Mouse (Mus musculus) hindbrain, embryonic 14.5 days (tissue): ENCODE measurements around the gene Cpn1. TPM values are rescaled to one million over a fixed set of nuclear protein-coding genes. Genes with fewer than 3 reads are reported as not detected.

Experiments used
- ATAC-seq: fragments of 200-750 bp; cut with Nextera tagmentation; 2 replicates; pipeline ENCODE4 v1.8.0; 2017; ENCODE audit warnings: moderate number of reproducible peaks, mild to moderate bottlenecking, moderate TSS enrichment, moderate library complexity; ENCODE audit not compliant: low FRiP score
- DNase-seq: peaks from one replicate; pipeline ENCODE4 v3.0.0-alpha.2; 2015; ENCODE audit warnings: low spot score
- H3K27ac ChIP-seq: fragments of 300-500 bp; sonication (generic); 2 replicates; pipeline ENCODE4 v1.5.1; 2014; ENCODE audit warnings: mild to moderate bottlenecking, moderate library complexity
- H3K27me3 ChIP-seq: fragments of 300-500 bp; sonication (generic); 2 replicates; pipeline ENCODE4 v1.6.1; 2014; ENCODE audit warnings: mild to moderate bottlenecking, low read length, mixed read lengths; ENCODE audit not compliant: control insufficient read depth, insufficient read depth
- H3K36me3 ChIP-seq: fragments of 300-500 bp; sonication (generic); replicated peaks from 2 replicates; pipeline ENCODE4 v1.6.1; 2014; ENCODE audit not compliant: control insufficient read depth, insufficient read depth
- H3K4me1 ChIP-seq: fragments of 300-500 bp; sonication (generic); replicated peaks from 2 replicates; pipeline ENCODE4 v1.6.1; 2014; ENCODE audit warnings: antibody characterized with exemption, low read length, mixed read lengths; ENCODE audit not compliant: control insufficient read depth, insufficient read depth
- H3K4me2 ChIP-seq: fragments of 300-500 bp; sonication (generic); replicated peaks from 2 replicates; pipeline ENCODE4 v1.6.1; 2014; ENCODE audit warnings: mild to moderate bottlenecking, moderate library complexity
- H3K4me3 ChIP-seq: fragments of 300-500 bp; sonication (generic); replicated peaks from 2 replicates; pipeline ENCODE4 v1.5.1; 2014; ENCODE audit warnings: mild to moderate bottlenecking, low read length
- H3K9ac ChIP-seq: fragments of 300-500 bp; sonication (generic); 2 replicates; pipeline ENCODE4 v1.6.1; 2014
- H3K9me3 ChIP-seq: fragments of 300-500 bp; sonication (generic); 2 replicates; pipeline ENCODE4 v1.6.1; 2016; ENCODE audit warnings: low read length; ENCODE audit not compliant: control insufficient read depth
- WGBS: fragments of 180-500 bp; shearing (Covaris S2); extraction: QIAGEN DNeasy Blood & Tissue Kit; methylation state at CpG from one replicate; pipeline ENCODE4 v1.1.7; 2014; 5-methylcytosine and 5-hydroxymethylcytosine counted together
- polyA plus RNA-seq: library from polyadenylated mRNA; unstranded; fragments of >200 nt; fragmentation: Nextera tagmentation; extraction: Ambion mirVana; gene quantifications from 2 replicates; pipeline ENCODE4 v1.2.1, GENCODE M21; 2014

Cpn1 gene
- polyA plus RNA-seq, 1 experiment from 2014 or later, result 0.20 TPM

DNA sequence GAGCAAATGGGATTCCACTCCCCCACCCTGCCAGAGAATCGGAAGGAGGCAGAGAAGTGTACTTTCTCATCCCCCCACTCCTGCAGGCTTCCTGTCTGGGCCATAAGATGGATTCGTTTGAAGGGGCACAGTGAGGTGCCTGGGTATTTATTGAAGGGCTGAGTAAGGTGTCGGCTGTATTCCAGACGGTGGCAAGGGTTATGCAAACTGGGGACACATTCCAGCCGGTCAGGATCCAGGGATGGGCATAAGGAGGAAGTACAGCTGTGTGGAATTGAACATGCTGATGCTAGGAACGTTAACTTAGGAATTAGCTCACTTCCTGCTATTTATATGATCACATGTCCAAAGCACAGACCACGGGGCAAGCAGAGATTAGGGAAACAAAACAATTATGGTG, 56.0 kb downstream of the Cpn1 start:
- ATAC-seq (no peak), DNase-seq (no peak)

DNA sequence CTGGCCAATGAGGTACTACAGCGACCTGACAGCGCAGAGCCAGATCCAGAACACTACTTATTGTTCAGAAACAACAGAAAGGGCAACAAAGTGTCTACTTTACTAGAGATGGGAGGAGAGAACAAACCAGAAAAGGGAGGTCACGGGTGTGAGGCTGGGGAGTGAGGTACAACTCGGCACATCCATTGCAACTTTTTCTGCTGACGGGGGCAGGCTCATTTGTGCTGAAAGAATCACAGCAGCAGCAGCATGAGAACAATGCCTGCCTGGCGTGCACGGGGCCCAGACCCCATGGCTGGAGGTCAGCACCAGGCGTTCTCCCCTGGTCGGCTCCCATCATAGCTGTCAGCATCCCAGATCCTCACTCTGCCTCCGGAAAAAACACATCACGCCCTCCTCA, 56.5 kb downstream of the Cpn1 start:
- H3K4me3 ChIP-seq, result no peak overlapping the region
- DNase-seq (no peak), ATAC-seq (no peak)
- no peaks in the 10 kb centered on the region for H3K27me3 ChIP-seq
- WGBS, result 14% methylated on average over 11 of the region's 11 CpGs
- H3K9ac ChIP-seq, result no peak overlapping the region
- H3K4me2 ChIP-seq, result no peak overlapping the region
- peaks cover 9% of the 10 kb centered on the region; the same call in 1 of the 2 replicates for H3K4me1 ChIP-seq
- no peaks in the 10 kb centered on the region for H3K36me3 ChIP-seq
- H3K9me3 ChIP-seq, result no peaks in the 10 kb centered on the region
- H3K27ac ChIP-seq, result no peak overlapping the region

More for the DNA sequence above, 56.0 kb downstream of the Cpn1 start:
- Histone ChIP-seq H3K27ac (no peak overlapping the region), H3K4me1 (peaks cover 9% of the 10 kb centered on the region; the same call in 1 of the 2 replicates), H3K27me3 (no peaks in the 10 kb centered on the region), H3K9ac (no peak overlapping the region), H3K4me3 (no peak overlapping the region), H3K4me2 (no peak overlapping the region), H3K9me3 (no peaks in the 10 kb centered on the region), H3K36me3 (no peaks in the 10 kb centered on the region)
- WGBS, result 36% methylated on average over 7 of the region's 7 CpGs

DNA sequence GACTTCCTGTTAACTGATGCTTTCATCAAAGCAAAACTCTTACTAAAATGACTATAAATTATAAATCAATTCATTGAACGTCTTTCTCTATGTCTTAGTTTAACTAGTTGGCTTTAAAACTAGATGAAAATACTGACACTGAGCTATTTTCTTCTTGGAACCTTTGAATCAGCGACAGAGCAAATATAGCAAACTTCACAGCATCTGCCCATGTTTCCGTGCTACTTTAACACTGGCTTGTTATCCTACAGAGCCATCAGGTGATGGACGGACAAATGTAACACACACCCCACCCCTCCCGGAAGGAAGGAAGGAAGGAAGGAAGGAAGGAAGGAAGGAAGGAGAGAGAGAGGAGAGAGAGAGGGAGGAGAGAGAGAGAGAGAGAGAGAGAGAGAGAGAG, 58.4 kb downstream of the Cpn1 start:
- no peak for ATAC-seq

DNA sequence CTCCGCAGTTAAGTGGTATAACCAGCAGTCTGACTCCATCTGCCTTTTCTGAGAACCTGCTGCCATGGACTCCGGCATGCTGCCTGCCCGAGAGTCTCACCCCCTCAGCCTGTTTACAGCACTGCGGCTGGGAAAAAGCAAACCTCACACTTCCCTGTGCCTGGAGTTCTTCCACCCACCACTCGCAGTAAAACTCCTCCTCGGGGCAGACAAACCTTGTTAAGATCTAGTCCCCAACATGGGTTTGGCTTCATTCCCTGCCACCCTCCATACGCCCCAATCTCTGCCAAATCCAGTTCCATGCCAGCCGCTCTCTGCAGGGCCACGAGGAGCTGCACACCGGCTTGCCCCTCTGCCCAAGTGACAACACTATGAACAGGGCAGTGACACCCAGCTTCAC, 59.3 kb downstream of the Cpn1 start:
- Histone ChIP-seq H3K27me3 (no peaks in the 10 kb centered on the region), H3K9ac (no peak overlapping the region), H3K4me3 (no peak overlapping the region), H3K4me2 (no peak overlapping the region), H3K9me3 (no peaks in the 10 kb centered on the region), H3K36me3 (no peaks in the 10 kb centered on the region), H3K4me1 (peaks cover 9% of the 10 kb centered on the region; the same call in 1 of the 2 replicates), H3K27ac (no peak overlapping the region)
- 74% methylated on average over 10 of the region's 10 CpGs for WGBS
- ATAC-seq (no peak), DNase-seq (no peak)

More for the DNA sequence above, 58.4 kb downstream of the Cpn1 start:
- Histone ChIP-seq H3K4me1 (peaks cover 9% of the 10 kb centered on the region; the same call in 1 of the 2 replicates), H3K9me3 (no peaks in the 10 kb centered on the region), H3K4me3 (no peak overlapping the region), H3K36me3 (no peaks in the 10 kb centered on the region), H3K27me3 (no peaks in the 10 kb centered on the region), H3K4me2 (no peak overlapping the region), H3K9ac (no peak overlapping the region), H3K27ac (no peak overlapping the region)
- DNase-seq, result no peak
- 83% methylated on average over 5 of the region's 5 CpGs for WGBS

DNA sequence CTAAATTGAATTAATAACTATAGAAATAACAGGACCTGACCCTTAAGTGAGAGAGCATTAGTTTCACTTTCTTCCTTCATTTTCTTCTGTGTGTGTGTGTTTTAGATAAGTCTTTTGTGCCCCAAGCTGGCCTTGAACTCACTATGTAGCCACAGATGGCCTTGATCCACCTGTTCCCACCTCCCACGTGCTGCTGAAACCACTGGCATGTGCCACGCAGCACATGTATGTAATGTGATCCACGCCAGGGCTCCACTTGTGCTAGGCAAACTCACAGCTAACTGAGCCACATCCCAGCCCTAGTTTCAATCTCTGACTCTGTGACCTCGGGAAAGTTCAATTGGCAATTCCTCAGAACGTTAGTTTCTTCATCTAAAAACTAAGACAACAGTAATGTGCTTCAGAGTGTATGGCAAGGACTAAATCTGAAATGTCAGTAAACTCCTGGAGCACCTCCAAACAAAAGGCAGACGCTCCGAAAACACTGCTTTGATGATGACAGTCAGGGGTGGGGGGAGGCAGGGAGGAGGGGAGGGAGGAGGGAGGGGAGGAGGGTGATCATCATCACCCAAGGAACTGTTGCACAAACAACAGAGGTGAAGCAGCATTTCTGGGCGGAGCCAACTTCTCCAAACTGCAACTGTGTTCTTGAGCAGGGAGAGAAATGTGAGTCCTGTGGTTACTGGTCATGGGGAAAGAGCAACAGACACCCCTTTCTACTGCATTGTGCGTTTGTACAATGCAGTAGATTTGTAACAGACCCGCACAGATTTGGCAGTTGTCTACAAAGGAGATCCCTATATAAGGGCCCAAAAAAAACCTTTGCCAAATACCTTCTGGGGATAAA, 60.0 kb downstream of the Cpn1 start:
- Histone ChIP-seq H3K27me3 (no peaks in the 10 kb centered on the region), H3K36me3 (no peaks in the 10 kb centered on the region), H3K9me3 (no peaks in the 10 kb centered on the region), H3K27ac (no peak overlapping the region), H3K4me3 (no peak overlapping the region), H3K4me1 (peaks cover 9% of the 10 kb centered on the region; the same call in 1 of the 2 replicates), H3K9ac (no peak overlapping the region), H3K4me2 (no peak overlapping the region)
- ATAC-seq (no peak), DNase-seq (no peak)
- WGBS, result 80% methylated on average over 10 of the region's 10 CpGs

DNA sequence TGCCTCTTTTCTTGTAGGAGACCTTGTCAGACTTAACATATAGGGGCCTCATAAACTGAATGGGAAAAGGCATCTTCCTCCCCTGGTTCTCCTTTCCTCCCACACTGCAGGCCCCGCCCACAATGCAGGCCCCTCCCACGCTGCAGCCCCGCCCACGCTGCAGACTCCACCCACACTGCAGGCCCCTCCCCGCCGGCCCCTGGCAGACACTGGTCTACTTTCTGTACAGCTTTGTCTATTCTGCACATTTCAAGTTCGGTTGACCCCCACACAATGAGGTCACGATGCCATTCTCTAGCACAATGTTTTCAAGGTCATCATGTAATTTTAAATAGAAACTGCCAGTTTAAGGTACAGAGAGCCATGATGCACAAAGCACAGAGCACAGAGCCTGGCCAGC, 62.0 kb downstream of the Cpn1 start:
- Histone ChIP-seq H3K27me3 (no peaks in the 10 kb centered on the region), H3K4me2 (no peak overlapping the region), H3K27ac (no peak overlapping the region), H3K9me3 (no peaks in the 10 kb centered on the region), H3K4me1 (no peaks in the 10 kb centered on the region), H3K9ac (no peak overlapping the region), H3K36me3 (no peaks in the 10 kb centered on the region), H3K4me3 (no peak overlapping the region)
- 72% methylated on average over 8 of the region's 8 CpGs for WGBS
- DNase-seq, result no peak
- ATAC-seq, result no peak

DNA sequence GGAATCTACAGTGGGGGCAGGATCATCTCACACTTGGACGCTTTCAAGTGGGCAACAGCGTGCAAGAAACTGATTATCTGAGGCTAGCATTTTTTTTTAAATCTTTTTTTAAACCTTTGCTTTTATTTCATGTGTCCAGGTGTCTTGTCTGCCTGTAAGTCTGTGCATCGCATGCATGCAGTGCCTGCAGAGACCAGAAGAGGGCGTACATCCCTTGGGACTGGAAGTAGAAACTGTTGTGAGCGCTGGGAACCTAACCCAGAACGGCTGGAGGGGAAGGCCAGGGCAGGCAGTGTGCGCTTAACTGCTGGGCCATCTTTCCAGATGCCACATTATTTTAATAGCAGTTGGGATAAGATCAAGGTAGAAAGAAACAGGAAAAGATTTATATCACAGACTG, 63.4 kb downstream of the Cpn1 start:
- Histone ChIP-seq H3K27ac (no peak overlapping the region), H3K9me3 (no peaks in the 10 kb centered on the region), H3K4me3 (no peak overlapping the region), H3K4me2 (no peak overlapping the region), H3K9ac (no peak overlapping the region), H3K4me1 (no peaks in the 10 kb centered on the region), H3K27me3 (no peaks in the 10 kb centered on the region), H3K36me3 (no peaks in the 10 kb centered on the region)
- ATAC-seq (no peak), DNase-seq (no peak)
- 94% methylated on average over 7 of the region's 7 CpGs for WGBS

DNA sequence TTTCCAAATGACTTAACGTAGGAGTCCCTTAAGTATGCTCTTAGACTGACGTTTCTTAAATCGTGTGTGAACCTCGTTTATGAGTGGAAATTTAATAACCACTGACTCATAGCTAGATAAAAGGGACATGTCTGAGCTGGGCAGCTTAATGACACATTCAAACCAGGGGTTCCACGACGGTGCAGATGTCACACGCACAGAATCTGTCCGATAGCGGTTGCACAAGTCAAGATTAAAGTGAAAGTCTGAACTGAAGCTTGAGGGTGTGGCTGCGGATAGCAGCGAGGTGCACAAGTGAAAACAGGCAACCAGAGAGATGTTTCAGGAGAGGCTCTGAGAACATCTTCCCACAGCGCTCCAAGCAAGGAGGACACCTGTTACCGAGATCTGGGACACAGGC, 64.9 kb downstream of the Cpn1 start:
- Histone ChIP-seq H3K4me3 (no peak overlapping the region), H3K27ac (no peak overlapping the region), H3K9me3 (no peaks in the 10 kb centered on the region), H3K9ac (no peak overlapping the region), H3K27me3 (no peaks in the 10 kb centered on the region), H3K4me1 (no peaks in the 10 kb centered on the region), H3K36me3 (no peaks in the 10 kb centered on the region), H3K4me2 (no peak overlapping the region)
- DNase-seq (no peak), ATAC-seq (no peak)
- 68% methylated on average over 13 of the region's 13 CpGs for WGBS

DNA sequence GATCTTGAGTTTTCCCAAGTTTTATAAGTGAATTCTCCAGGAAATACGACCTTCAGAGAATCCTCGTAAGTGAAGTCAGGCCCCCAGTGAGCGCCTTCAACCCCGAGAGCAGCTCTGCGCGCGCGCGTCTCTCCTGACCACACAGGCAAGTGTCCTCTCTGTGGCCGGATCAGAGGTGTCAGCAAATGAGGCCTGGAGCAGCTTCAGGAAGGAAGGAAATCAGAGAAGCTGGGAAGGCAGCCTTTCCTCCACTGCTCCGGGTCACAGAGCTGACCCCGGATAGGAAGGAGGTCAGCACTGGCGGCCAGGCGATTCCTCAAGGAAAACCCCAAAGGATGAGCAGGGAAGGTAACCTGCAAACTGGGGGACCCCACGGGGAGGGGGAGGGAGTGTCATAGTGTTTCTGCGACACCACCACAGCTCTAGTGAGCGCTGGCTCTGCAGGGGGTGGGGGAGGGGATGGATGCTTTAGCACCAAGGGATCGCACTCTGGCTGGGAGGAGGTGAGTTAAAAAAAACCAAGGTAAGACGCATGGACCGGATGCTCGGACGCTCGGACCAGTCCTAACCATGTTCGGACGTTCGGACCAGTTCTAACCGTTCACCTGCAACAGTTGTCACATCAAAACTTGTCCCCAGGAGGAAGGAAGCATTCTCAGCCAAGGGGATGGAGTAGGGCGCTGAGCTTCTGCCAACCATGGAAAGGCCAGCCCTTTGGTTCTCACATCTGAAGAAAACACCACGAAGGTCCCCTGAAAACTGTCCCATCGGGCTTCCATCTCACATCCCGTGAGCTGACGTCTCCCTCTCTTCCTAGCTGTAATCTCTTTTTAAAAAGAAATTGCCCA, 65.7 kb downstream of the Cpn1 start:
- H3K4me3 ChIP-seq, result no peak overlapping the region
- H3K27me3 ChIP-seq, result no peaks in the 10 kb centered on the region
- no peak for ATAC-seq
- no peak overlapping the region for H3K9ac ChIP-seq
- 25% methylated on average over 32 of the region's 32 CpGs for WGBS
- peak overlapping the region; percentile 24 for H3K4me2 ChIP-seq
- DNase-seq, result no peak
- no peaks in the 10 kb centered on the region for H3K36me3 ChIP-seq
- H3K27ac ChIP-seq, result no peak overlapping the region
- H3K9me3 ChIP-seq, result no peaks in the 10 kb centered on the region
- no peaks in the 10 kb centered on the region for H3K4me1 ChIP-seq
